Mouse (Mus musculus) layer of hippocampus, postnatal 36 days (tissue): ENCODE measurements around the gene Syndig1. TPM values are rescaled to one million over a fixed set of nuclear protein-coding genes. Genes with fewer than 3 reads are reported as not detected.

Experiments
- DNase-seq, 2 experiments: peaks; one replicate each; pipeline ENCODE4 v3.0.0; 2022
- total RNA-seq, 2 experiments: library from RNA; stranded (reverse); gene quantifications; 2 replicates each; pipeline ENCODE4 v1.2.3; 2021

Gene Syndig1
- total RNA-seq, 2 experiments from 2014 or later, result 37.5 to 39.7 TPM

GRCm38 (mm10) chr2:149983107-149983506, 154.1 kb downstream of the Syndig1 start:
- DNase-seq, result no peak

- no peak for DNase-seq
These were observed 158.6 kb downstream of the Syndig1 start for GRCm38 (mm10) chr2:149987610-149988009.

- no peak for DNase-seq
These were observed 162.5 kb downstream of the Syndig1 start for GRCm38 (mm10) chr2:149991506-149991905.

DNA sequence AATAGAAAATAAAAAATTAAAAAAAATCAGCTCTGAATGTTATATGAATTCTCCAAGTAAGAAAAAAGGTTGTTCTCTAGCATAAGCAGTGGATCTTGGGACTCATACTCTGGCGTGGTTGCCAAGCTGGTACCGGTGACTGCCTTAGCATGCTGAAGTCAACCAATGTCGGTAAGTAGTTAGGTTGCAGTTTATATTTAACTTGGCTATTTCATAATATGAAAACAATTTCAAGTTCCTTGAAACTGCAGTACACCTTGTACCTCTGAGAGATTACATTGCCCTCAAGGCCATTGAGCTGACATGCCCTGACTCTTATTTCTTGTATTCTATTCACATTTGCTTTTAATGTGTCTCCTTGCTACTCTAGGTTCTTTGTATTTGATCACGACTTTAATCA, 163.9 kb downstream of the Syndig1 start:
- DNase-seq, result no peak

DNA sequence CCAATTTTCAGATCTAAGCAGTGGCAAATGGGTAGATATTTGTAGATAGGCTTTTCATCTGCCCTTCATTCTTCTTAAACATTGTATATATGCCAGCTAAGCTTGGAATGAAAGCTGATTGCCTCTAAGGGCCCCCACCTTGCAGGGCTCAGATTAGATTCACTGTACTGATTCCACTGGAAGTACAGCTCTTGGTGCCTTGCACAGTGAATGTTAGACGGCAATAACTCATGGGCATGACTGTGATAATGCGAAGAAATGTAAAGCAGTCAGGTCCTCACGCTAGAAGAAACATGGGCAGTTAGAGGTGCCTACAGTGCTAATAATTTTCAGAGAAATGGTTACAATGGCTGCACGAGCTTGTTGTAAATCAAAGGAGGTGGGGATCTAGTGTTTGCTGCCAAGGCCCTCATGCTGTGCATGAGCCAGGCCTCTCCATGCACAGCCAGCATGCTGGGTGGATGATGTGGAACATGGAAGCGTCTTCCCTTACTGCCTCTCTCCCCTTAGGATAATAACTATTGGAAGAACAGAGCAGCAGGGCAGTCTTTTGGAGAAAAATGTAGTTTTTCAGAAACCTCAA, 167.5 kb downstream of the Syndig1 start:
- DNase-seq, result no peak

DNA sequence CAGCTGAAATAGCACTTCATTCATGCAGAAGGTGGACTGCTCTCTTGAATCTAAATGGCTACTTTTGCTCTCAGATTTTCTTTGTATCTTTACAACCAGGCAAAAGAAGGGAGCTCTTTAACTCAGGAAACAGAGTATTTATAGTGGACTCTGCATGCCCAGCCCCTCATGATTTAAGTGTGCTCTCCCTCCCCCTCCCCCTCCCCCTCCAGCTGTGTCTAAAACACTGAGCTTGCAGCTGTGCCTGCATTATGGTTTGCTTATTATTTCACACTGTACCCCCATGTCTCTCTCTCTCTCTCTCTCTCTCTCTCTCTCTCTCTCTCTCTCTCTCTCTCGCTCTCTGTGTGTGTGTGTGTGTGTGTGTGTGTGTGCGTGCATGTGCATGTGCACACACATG, 168.6 kb downstream of the Syndig1 start:
- no peak for DNase-seq

GRCm38 (mm10) chr2:149998373-149999108, 169.5 kb downstream of the Syndig1 start:
- no peak for DNase-seq

DNA sequence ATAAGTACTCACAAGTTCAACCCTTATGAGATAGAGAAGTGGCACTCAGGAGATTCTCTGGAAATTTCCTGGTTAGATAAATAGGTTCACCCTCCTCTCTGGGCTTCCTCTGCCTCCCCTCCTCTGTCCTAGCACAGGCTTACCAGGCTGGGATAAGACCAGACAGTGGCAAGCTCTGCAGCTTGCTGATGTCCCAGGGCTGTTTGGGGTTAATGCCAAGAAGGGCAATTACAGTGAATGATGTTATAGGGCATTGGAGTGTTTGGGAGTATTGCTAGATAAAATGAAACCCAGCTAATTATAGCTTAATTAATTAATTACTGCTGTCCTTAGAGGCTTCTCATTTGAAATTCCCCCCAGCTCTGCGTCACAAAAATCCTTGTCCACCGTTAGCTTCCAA, 171.6 kb downstream of the Syndig1 start:
- DNase-seq, result no peak

DNA sequence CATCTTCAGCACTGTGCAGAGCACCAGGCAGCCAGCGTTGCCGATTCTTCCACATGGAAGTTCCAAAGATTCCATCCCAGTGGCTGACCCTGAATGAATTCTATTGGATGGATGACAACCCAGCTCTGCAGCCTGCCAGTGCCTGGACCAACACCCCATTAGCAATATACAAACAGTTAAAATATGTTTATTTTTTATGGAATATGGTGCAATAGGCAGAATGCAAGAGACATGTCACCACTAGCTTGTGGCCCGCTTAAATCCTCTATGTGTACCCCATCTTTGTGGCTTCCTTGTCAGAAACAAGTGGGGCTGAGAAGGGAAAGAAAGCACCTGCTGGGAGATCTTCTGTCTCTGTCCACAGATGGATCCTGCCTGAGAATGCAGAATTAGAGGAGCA, 174.5 kb downstream of the Syndig1 start:
- DNase-seq, result no peak

GRCm38 (mm10) chr2:150012787-150013346, 183.9 kb downstream of the Syndig1 start:
- no peak for DNase-seq

DNA sequence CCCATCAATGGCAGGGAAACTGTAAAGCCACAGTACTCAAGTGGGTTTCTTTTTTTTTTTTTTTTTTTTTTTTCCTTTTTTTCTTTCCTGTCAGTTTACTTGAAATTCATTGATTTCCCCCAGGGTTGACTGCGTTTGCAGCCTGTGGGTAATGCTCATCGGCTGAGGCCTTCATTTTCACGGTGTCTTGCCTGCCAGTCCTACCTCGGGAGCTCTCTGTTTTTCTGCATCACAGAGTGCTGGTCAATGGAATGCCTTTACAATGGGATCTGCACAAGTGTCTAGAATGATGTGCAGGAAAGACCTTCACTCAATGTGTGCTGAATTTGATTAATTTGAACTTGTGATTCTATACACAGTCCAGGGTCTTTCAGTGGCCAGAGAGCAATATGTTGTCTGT, 184.8 kb downstream of the Syndig1 start:
- no peak for DNase-seq

DNA sequence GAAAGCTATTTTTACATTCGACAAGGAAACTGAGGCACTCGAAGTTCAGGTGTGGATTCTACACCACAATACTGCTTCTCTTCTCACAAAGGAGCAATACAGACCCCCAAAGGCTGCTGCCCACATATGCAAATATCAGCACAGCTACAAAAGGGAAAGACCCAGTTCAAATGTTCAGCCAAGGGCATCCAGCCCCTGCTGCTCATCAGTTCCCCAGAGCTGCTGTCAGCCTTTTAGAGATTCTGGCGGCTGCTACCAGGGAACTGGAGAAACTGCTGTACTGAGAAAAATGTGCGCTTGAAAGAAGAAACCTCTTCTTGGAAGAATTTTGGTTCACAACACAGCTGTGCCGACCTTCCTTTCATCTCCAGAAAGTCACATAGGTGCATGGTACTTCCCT, 187.3 kb downstream of the Syndig1 start:
- DNase-seq, result no peak

GRCm38 (mm10) chr2:150020706-150021105, 191.7 kb downstream of the Syndig1 start:
- no peak for DNase-seq

DNA sequence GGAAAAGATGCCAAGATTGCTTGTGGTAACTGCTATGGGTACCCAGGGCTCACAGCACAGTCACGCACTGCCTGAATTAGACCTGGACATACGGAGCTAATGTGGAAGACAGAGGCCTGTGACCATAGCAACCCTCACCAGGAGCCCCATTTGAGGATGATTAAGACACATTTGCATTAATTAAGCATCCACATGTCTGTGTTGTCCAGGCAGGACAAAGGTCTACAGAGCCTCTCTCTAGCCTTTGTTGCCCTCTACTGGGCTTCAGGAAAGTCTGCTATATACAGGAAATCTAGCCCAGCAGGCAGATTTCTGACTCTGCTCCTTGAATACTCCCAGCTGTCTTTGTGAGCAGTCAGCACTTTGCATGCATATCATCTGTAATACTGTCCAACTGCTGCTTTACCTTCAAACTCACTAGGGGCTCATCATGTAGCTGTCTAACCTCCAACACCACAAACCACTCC, 194.9 kb downstream of the Syndig1 start:
- DNase-seq, result peak in 1 of 2 experiments; percentile 9

GRCm38 (mm10) chr2:150043531-150043930, 214.5 kb downstream of the Syndig1 start:
- no peak for DNase-seq

Other genes with a start within 250 kb of the Syndig1 start
- under 1 TPM; 0.55 to 0.61 TPM for gene C530025M09Rik, start 2.0 kb downstream of the Syndig1 start, total RNA-seq